Mouse (Mus musculus) neural tube, embryonic 14.5 days (tissue): ENCODE data around the gene Tm6sf1. TPM values are rescaled to one million over a fixed set of nuclear protein-coding genes. Genes with fewer than 3 reads are reported as not detected.

Experiments used
- ATAC-seq: fragments of 200-750 bp; cut with Nextera tagmentation; 2 replicates; pipeline ENCODE4 v1.8.0; 2017; ENCODE audit warnings: low read depth, mild to moderate bottlenecking, moderate TSS enrichment, moderate library complexity
- H3K27ac ChIP-seq: fragments of 300-500 bp; sonication (generic); 2 replicates; pipeline ENCODE4 v1.5.1; 2014; ENCODE audit warnings: low read depth, mild to moderate bottlenecking, control low read depth, low read length, moderate library complexity, mixed read lengths
- H3K27me3 ChIP-seq: fragments of 300-500 bp; sonication (generic); 2 replicates; pipeline ENCODE4 v1.6.1; 2014; ENCODE audit warnings: low read length; ENCODE audit not compliant: control insufficient read depth, insufficient read depth
- H3K36me3 ChIP-seq: fragments of 300-500 bp; sonication (generic); 2 replicates; pipeline ENCODE4 v1.6.1; 2014; ENCODE audit warnings: low read length, mixed read lengths; ENCODE audit not compliant: control insufficient read depth, insufficient read depth
- H3K4me1 ChIP-seq: fragments of 300-500 bp; sonication (generic); 2 replicates; pipeline ENCODE4 v1.6.1; 2014; ENCODE audit warnings: low read length; ENCODE audit not compliant: control insufficient read depth, insufficient read depth
- H3K4me2 ChIP-seq: fragments of 300-500 bp; sonication (generic); 2 replicates; pipeline ENCODE4 v1.6.1; 2014; ENCODE audit warnings: mild to moderate bottlenecking, low read depth, low read length, control low read depth
- H3K4me3 ChIP-seq: fragments of 300-500 bp; sonication (generic); 2 replicates; pipeline ENCODE4 v1.5.1; 2014; ENCODE audit warnings: low read depth, low read length, control low read depth, mixed read lengths
- H3K9ac ChIP-seq: fragments of 300-500 bp; sonication (generic); replicated peaks from 2 replicates; pipeline ENCODE4 v1.6.1; 2014; ENCODE audit warnings: low read depth, mild to moderate bottlenecking, control low read depth, low read length, mixed read lengths
- H3K9me3 ChIP-seq: fragments of 300-500 bp; sonication (generic); 2 replicates; pipeline ENCODE4 v1.6.1; 2016; ENCODE audit warnings: low read length; ENCODE audit not compliant: control insufficient read depth
- WGBS: fragments of 180-500 bp; shearing (Covaris S2); extraction: QIAGEN DNeasy Blood & Tissue Kit; methylation state at CpG from one replicate; pipeline ENCODE4 v1.1.7; 2014; 5-methylcytosine and 5-hydroxymethylcytosine counted together
- polyA plus RNA-seq: library from polyadenylated mRNA; unstranded; fragments of >200 nt; fragmentation: Nextera tagmentation; extraction: Ambion mirVana; gene quantifications from 2 replicates; pipeline ENCODE4 v1.2.1, GENCODE M21; 2014

Tm6sf1 gene
- polyA plus RNA-seq, 1 experiment from 2014 or later, result 12.5 TPM

DNA sequence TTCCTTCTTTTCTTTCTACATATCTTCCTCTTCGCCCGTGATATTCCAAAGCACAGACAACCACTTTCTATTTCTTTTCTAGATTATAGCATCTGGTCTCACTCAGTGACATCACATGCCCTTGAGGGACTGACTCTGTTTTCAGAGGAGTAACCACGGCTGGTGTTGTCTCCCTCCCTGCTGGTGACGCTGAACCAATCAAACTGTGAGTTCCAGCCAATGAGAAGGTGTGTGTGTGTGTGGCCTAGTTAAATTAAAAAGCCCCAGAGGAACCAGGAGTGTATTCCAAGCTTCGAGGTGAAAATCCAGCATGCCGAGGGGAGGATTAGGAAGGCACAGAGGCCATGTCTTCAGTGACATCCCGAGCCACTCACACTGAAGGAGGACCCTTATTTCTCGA lies 11.8 kb upstream of the Tm6sf1 start:
- Histone ChIP-seq H3K4me2 (no peak overlapping the region), H3K27me3 (no peaks in the 10 kb centered on the region), H3K9ac (no peak overlapping the region), H3K9me3 (no peaks in the 10 kb centered on the region), H3K36me3 (no peaks in the 10 kb centered on the region), H3K27ac (no peak overlapping the region), H3K4me3 (no peak overlapping the region), H3K4me1 (no peaks in the 10 kb centered on the region)
- 45% methylated on average over 8 of the region's 8 CpGs for WGBS
- ATAC-seq, result no peak; the same call in 1 of the 2 replicates

GRCm38 (mm10) chr7:81847777-81848176 lies 11.0 kb upstream of the Tm6sf1 start:
- Histone ChIP-seq H3K36me3 (no peaks in the 10 kb centered on the region), H3K27ac (no peak overlapping the region), H3K27me3 (no peaks in the 10 kb centered on the region), H3K4me3 (no peak overlapping the region), H3K9ac (no peak overlapping the region), H3K9me3 (no peaks in the 10 kb centered on the region), H3K4me2 (no peak overlapping the region), H3K4me1 (no peaks in the 10 kb centered on the region)
- WGBS, result 22% methylated on average over 4 of the region's 4 CpGs
- ATAC-seq, result no peak

DNA sequence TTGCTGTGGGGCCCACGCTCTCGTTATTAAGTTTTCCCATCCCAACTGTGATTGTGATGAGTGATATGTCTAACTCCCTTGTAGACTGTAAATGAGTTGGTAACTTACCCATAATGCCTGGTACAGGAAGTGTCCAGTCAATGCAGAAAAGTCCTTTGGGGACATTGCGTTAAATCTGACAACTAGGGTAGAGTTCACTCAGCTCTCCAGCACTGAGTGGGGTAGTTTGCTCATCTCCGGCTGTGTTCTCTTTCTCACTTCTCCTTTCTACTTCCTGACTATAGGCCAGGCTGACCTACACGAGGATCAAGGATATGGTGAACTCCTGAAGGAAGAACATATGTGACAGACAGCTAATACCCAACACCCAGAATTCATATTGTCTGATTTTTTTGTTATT lies 9.6 kb upstream of the Tm6sf1 start:
- H3K36me3 ChIP-seq, result no peaks in the 10 kb centered on the region
- no peaks in the 10 kb centered on the region for H3K9me3 ChIP-seq
- no peak overlapping the region for H3K4me3 ChIP-seq
- H3K9ac ChIP-seq, result no peak overlapping the region
- no peak overlapping the region for H3K27ac ChIP-seq
- H3K4me1 ChIP-seq, result no peaks in the 10 kb centered on the region
- WGBS, result 91% methylated on average over 5 of the region's 5 CpGs
- H3K4me2 ChIP-seq, result no peak overlapping the region
- ATAC-seq, result no peak
- no peaks in the 10 kb centered on the region for H3K27me3 ChIP-seq

- no peaks in the 10 kb centered on the region for H3K4me1 ChIP-seq
These were observed 9.2 kb upstream of the Tm6sf1 start for GRCm38 (mm10) chr7:81849633-81850032.

DNA sequence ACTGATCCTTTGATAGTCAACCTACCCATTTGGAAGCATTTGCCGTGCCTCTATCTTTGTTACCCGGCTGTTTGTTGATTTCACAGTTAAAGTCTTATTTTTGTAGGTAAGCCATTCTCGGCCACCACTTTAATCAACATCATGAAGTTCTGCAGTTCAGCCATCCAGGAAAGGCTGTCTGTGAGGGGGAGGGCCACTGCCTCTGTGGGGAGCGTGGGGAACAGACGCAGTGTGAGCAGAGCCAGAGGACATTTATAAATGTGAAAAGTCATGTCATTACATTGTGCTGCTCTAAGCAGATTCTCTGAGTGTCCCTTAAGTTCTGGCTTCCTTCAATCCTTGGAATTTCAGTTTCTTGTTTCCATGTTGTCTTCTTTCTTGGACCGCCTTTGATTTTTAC lies 8.6 kb upstream of the Tm6sf1 start:
- H3K36me3 ChIP-seq, result no peaks in the 10 kb centered on the region
- H3K27ac ChIP-seq, result no peak overlapping the region
- H3K4me2 ChIP-seq, result no peak overlapping the region
- 84% methylated on average over 6 of the region's 6 CpGs for WGBS
- H3K9ac ChIP-seq, result no peak overlapping the region
- no peak overlapping the region for H3K4me3 ChIP-seq
- H3K9me3 ChIP-seq, result no peaks in the 10 kb centered on the region
- no peaks in the 10 kb centered on the region for H3K4me1 ChIP-seq
- no peaks in the 10 kb centered on the region for H3K27me3 ChIP-seq
- ATAC-seq, result no peak

More at GRCm38 (mm10) chr7:81849633-81850032, 9.2 kb upstream of the Tm6sf1 start:
- 91% methylated on average over 7 of the region's 7 CpGs for whole genome bisulfite sequencing
- H3K4me2 ChIP-seq, result no peak overlapping the region
- H3K9me3 ChIP-seq, result no peaks in the 10 kb centered on the region
- no peak overlapping the region for H3K9ac ChIP-seq
- no peaks in the 10 kb centered on the region for H3K36me3 ChIP-seq
- no peak overlapping the region for H3K4me3 ChIP-seq
- no peak overlapping the region for H3K27ac ChIP-seq
- no peak for ATAC-seq
- H3K27me3 ChIP-seq, result no peaks in the 10 kb centered on the region

GRCm38 (mm10) chr7:81851706-81852105 lies 7.1 kb upstream of the Tm6sf1 start:
- H3K4me2 ChIP-seq, result no peak overlapping the region
- H3K27me3 ChIP-seq, result no peaks in the 10 kb centered on the region
- H3K9ac ChIP-seq, result no peak overlapping the region
- H3K27ac ChIP-seq, result no peak overlapping the region
- whole genome bisulfite sequencing, result 86% methylated on average over 3 of the region's 3 CpGs
- H3K4me3 ChIP-seq, result no peak overlapping the region
- no peaks in the 10 kb centered on the region for H3K9me3 ChIP-seq
- no peak for ATAC-seq
- no peaks in the 10 kb centered on the region for H3K4me1 ChIP-seq
- no peaks in the 10 kb centered on the region for H3K36me3 ChIP-seq

DNA sequence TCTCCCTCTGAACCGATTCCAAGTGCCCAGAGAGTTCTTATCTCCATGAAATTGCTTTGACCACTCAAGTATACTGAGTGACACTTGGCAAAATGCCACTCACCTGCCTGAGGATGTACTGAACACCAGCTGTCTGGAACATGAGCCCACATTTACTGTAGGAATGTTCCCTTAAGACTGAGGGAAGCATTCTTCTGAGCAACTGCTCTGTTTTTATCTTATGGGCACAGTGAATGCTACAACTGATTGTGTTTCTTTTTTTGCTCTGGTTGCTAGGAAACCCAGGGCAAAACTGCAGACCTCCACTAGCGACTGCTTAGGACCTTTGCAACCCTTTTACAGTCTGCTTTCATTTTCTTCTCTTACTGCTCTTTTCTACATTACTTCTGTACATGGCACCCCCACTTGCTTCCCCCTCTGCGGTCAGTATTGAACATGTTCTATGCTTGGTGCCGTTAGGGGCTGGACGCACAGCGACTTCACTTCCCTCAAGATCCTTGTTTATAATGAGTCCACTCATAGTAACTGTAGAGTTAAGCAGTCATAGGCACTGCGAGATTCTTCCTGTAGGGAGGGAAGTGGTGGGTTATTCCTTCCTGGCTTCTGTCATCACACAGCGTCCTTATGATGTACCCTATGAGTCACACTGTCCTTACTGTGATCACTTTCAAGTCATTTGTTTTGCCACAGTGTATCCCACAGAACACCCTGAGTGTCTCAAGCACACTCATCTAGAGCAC lies 4.1 kb upstream of the Tm6sf1 start:
- Histone ChIP-seq H3K27me3 (no peaks in the 10 kb centered on the region), H3K9me3 (no peaks in the 10 kb centered on the region), H3K36me3 (no peaks in the 10 kb centered on the region), H3K27ac (no peak overlapping the region), H3K4me1 (peaks cover 5% of the 10 kb centered on the region; the same call in 1 of the 2 replicates), H3K4me3 (no peak overlapping the region), H3K4me2 (no peak overlapping the region), H3K9ac (no peak overlapping the region)
- ATAC-seq, result no peak
- 59% methylated on average over 8 of the region's 8 CpGs for WGBS

DNA sequence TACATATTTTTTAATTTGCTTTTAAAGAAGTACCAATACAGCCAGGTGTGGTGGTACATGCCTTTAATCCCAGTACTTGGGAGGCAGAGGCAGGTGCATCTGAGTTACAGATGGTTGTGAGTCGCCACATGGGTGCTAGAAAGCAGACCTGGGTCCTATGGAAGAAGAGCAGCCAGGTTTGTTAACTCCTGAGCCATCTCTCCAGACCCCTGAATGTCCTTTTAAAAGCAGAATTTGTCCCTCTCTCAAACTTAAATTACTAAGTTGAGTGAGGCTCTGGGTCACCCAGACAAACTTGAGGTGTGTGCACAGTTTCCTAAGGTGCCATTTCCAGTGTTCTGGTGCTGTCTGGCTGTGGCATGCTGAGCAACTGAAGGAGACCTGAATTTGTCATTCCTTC lies 3.1 kb upstream of the Tm6sf1 start, which contains the start of gene Gm10160:
Gm10160 (minus strand) TSS at position 101 of the 400 bp plus-strand sequence.
- 81% methylated on average over 1 of the region's 1 CpGs for WGBS
- no peak within 1 kb of the TSS for H3K4me2 ChIP-seq
- no peaks in the 10 kb centered on the region for H3K9me3 ChIP-seq
- no peak within 1 kb of the TSS for H3K9ac ChIP-seq
- no peak within 1 kb of the TSS for H3K27ac ChIP-seq
- no peak for ATAC-seq
- no peak within 1 kb of the TSS for H3K4me3 ChIP-seq
- no peaks in the 10 kb centered on the region for H3K27me3 ChIP-seq
- no peaks in the 10 kb centered on the region for H3K36me3 ChIP-seq
- H3K4me1 ChIP-seq, result peaks cover 5% of the 10 kb centered on the region; the same call in 1 of the 2 replicates

DNA sequence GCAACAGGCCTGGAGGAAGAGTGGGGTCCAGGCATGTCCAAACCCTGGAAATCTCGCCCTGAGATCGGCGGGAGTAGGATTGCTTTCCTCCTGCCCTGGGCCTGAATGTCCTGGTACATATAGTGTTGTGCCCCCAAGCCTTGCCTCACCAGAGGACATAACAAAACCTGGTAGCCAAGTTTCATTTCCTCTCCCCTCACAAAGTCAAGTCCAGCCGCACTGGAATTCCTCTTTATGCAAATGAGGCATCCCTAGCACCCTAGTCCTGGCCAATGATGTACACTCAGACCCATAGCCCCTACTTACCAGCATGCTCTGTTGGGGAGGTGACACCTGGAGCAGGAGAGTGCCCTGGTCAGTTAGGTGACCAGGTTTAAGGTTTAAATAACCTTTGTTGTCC lies 2.6 kb upstream of the Tm6sf1 start:
- no peak overlapping the region for H3K4me2 ChIP-seq
- no peak overlapping the region for H3K27ac ChIP-seq
- no peaks in the 10 kb centered on the region for H3K9me3 ChIP-seq
- peaks cover 5% of the 10 kb centered on the region; the same call in 1 of the 2 replicates for H3K4me1 ChIP-seq
- no peak overlapping the region for H3K4me3 ChIP-seq
- 73% methylated on average over 4 of the region's 4 CpGs for WGBS
- H3K36me3 ChIP-seq, result no peaks in the 10 kb centered on the region
- H3K27me3 ChIP-seq, result no peaks in the 10 kb centered on the region
- H3K9ac ChIP-seq, result no peak overlapping the region
- ATAC-seq, result no peak
